Mouse (Mus musculus) CH12.LX (cell line): Measurements from ENCODE around the gene Prkcb.

Source experiments
- CTCF ChIP-seq, 2 experiments: IDR thresholded peaks in 1 of 2; conservative IDR thresholded peaks in 1 of 2; 2 replicates each; pipeline ENCODE4 v1.5.1; 2011 to 2012; ENCODE audit warnings: low read depth in 2 of 2, low read length in 2 of 2, improper control_type of control experiment in 1 of 2, inconsistent platforms in 1 of 2, mild to moderate bottlenecking in 1 of 2, moderate library complexity in 1 of 2
- MEF2A ChIP-seq: IDR thresholded peaks from 2 replicates; pipeline ENCODE4 v1.6.1; 2014; ENCODE audit warnings: low read depth, mild to moderate bottlenecking, inconsistent platforms, low read length, improper control_type of control experiment, borderline replicate concordance
- MXI1 ChIP-seq: IDR thresholded peaks from 2 replicates; pipeline ENCODE4 v1.6.1; 2011; ENCODE audit warnings: mild to moderate bottlenecking, low read depth, low read length, improper control_type of control experiment

DNA sequence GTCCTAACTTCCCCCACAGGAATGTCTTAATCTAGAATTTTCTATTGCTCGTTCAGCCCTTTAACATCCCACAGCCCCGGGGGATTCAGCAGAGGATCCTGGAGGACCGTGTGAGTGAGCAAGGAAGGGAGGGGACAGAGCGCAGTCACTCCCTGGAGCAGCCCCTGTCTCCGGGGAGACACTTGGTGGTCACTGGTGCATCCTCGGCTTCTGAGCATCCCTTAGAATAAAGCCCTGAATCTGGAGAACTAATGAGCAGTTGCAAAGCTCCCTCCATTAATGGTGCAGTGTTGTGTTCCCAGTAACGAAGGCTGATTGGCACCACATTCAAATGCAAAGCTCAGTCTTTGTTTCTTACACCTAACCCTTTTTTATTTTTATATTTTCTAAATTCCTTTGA, 44.4 kb upstream of the Prkcb start:
- TF ChIP-seq CTCF (conservative IDR thresholded peaks at IDR 0.05 in 1 of 2, IDR thresholded peaks at IDR 0.05 in 1 of 2; ENCODE audit: low read depth in 2 of 2, low read length in 2 of 2), result no peak
- TF ChIP-seq MEF2A, result no peak
- TF ChIP-seq MXI1, result no peak
